Mouse (Mus musculus): ENCODE results near the gene Gm16253.

Gene Gm16253

DNA sequence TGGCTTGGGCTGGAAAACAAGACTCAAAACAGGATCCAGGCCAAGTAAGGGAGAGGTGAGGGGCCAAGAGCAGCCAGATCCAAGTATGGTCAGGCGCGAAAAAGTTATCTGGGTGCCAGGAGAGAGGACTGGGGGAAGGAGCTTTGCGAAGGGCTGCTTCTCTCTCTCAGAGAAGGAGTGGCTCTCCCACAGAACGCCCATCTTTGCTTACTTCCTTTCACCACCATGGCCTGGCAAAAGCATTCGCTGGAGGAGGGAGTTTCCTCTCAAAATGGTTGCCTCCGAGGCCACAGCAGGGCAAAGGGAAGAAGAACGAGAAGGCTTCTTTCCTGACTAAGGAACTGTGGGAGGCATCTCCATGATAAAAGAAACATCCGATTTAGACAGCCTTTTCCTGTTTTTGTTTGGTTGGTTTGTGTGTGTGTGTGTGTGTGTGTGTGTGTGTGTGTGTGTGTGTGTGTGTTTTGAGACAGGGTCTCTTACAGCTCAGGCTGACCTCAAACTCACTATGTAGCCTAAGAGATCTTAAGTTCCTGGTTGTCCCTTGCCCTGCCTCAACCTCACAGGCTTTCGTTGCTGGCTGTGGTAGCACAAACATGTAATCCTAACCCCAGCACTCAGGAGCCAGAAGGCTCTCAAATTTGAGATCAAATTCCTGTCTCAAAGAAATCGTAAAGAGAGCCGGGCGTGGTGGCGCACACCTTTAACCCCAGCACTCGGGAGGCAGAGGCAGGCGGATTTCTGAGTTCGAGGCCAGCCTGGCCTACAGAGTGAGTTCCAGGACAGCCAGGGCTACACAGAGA is 4.7 kb upstream of the Gm16253 start:
- no peak for DNase-seq (ENCODE audit: extremely low read depth, low read depth, low spot score)

DNA sequence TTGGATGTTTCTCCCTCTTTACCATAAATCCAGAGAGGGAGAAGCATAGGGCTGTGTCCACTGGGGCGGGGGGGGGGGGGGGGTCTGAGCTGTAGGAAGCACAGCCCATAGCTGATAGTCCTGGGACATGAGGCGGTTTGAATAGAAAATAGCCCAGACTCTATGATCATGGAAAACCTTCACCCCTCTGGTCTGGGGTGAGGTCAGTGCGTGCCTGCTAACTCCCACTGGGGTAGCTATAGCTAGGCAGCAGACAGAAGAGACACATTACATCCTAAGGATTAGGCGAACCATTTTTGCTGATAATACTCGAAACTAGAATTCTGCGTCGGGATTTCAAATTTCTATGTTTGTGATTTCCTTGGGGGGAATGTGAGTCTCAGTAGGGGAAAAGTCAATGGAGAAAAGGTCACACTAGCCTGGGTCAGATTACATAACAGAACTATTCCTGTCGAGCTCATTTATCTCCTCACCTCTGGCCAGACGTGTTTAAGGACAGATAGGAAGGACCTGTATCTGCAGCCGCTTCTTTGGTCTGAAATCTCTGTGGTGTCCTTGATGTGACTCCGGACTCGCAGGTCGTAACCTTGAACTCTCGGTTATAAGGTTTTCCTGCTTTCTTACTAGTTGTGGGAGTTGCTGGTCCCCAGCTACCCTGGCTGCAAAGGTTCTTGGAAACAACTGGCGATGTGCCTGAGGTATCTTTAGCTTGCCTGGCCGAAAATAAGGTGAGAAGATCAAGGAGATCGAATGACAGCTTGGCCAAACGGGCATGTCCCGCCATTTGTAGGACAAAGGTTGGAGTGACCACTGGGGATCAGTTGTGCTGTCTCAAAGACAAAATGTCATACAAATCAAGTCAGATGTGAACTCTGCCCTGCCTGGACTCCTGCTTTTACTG is 2.9 kb upstream of the Gm16253 start:
- DNase-seq (ENCODE audit: extremely low read depth, low read depth, low spot score), result no peak

DNA sequence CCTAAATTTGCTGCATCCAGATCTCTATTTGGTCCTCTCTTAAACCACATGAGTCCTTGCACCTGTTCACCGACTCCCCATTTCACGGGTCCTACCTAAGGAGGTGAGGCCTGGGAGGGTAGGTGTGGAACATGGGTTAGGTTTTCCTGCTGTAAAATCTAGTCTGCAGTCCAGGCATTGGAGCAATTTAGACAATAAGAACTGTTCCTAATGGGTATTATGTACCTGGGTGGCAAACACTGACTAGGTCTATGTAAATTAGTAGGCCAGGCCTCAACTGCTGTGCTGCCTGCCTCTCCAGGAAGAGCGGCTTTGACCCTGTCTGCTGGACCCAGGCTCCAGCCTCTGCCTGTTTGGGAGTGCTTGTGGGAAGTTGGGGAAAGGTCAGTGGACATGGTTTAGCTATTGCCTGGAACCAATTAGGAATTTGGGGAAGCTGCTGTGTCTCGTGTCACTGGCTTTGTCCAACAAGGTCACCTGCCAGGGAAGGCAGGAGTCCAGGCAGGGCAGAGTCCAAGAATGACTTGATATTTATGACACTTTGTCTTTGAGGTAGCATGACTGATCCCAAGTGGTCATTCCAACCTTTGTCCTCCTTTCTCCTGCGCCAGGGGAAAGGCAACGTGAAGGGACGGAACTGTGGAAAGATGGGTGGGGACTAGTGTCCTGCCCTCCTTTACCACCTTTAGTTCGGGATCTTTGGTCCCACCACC is 1.4 kb upstream of the Gm16253 start:
- DNase-seq (ENCODE audit: extremely low read depth, low read depth, low spot score), result no peak

DNA sequence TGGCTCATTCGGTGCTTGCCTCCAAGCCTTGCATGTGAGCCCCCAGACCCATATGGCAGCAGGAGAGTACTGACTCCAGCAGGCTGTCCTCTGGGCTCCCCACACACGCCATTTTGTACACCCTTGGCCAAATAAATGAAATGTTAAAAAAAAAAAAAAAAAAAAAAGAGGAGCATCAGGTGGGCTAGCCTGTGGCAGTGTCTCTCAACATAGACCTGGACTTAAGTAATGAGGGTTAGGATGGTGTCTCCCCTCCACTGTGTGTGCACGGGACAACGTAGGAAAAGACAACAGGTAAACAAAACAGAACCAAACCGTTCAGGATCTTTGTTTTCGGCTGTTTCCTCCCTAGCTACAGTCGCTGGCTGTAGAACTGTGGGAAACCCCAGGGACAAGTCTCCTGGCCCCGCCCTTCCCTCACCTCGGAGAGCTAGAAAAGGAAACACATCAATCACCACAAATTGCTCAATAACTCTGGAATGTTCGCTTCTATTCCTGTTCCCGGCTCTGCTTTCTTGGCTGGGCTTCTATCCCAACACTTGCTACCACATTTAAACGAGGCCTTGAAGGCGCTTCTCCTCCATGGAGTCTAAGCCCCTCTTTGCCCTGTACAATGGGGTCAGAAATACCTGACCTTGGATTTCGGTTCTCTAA is 652 bp upstream of the Gm16253 start:
- DNase-seq (ENCODE audit: extremely low read depth, low read depth, low spot score), result no peak

DNA sequence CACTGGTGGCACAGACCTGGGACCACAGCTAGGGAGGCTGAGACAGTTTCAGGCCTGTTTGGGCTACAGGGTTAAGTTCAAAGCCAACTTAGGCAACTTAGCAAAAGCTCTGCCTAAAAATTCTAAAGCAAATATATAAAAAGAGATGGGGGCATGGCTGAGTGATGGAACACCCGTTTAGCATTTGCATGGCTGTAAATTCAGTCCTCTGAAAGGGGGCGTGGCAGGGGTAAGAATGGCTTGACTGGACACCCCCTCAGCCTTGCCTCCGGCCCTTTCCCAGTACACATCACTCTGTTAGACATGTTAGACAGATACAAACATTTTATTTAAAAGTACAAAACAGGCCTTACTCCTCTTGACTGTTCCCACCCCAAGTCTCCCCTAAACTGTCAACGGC is 782 bp downstream of the Gm16253 start:
- DNase-seq (ENCODE audit: extremely low read depth, low read depth, low spot score), result no peak

DNA sequence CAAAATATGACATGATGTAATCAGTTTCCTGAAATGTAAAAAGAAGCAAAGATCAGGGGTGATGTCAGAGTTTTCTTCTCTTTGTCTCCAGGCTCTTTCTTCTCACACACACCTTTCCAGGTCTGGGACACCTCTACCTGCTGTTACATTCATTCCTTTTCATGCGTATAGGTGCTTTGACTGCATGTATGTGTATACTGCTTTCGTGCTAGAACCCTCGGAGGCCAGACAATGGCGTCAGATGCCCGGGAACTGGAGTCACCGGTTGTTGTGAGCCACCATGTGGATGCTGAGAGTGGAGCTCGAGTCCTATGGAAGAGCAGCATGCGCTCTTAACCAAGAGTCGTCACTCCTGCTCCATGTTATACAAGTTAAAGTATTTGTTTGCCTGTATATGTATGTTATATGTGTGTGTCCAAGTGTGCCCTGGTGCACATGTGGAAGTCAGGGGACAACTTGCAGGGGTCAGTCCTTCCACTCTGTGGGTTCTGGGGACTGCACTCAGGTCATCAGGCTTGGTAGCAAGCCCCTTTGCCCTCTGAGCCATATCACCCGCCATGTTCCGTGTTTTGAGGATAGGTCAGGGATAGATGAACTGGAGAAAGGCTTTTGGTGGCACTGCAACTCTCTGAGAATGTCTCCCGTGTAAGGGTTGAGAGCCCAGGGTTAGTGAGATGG is 1.9 kb downstream of the Gm16253 start:
- DNase-seq (ENCODE audit: extremely low read depth, low read depth, low spot score), result no peak

DNA sequence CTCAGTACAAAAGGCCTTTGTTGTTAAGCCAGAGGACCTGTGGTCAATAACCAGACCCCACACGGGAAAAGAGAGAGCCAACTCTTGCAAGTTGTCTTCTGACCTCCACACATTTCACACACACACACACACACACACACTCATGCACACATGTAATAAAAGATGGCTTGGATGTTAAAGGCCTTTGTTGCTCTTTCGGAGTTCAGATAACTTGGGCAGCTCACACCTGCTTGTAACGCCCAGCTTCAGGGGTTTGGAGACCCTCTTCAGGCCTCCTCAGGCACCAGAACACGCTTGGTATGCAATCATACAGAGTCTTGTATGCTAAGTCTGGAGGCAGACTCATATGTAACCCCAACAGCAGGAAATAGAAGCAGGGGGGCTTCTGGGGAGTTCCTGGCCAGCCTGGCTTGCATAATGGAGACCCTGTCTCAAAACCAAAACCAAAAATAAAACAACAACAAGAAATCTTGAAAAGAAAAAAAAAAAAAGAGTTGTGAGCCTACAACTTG is 2.5 kb downstream of the Gm16253 start:
- DNase-seq (ENCODE audit: extremely low read depth, low read depth, low spot score), result no peak

DNA sequence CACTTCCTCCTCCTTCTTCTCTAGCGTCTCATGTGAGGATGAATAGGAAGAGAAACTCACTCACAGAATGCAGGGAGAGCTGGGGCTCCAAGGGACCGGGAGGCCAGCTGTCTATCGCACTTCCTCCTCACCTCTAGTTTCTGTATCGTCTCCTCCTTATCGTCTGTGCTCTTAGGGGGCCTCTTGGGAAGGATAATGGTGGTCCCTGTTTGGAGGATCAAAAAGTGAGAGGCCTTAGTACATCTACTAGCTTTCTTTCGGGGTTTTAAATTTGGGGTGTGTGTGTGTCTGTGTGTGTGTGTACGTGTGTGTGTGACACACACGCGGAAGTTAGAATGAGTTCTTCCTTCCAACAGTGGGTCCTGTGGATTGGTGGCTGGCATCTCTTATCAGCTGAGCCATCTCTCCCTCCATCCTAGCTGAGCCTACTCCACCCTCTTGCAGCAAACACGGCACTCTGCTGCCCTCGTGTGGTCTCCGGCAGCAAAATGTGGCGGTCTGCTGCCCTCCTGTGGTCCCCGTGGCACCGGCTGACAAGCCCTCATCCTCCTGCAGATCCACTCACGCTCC is 3.2 kb downstream of the Gm16253 start:
- no peak for DNase-seq (ENCODE audit: extremely low read depth, low read depth, low spot score)

DNA sequence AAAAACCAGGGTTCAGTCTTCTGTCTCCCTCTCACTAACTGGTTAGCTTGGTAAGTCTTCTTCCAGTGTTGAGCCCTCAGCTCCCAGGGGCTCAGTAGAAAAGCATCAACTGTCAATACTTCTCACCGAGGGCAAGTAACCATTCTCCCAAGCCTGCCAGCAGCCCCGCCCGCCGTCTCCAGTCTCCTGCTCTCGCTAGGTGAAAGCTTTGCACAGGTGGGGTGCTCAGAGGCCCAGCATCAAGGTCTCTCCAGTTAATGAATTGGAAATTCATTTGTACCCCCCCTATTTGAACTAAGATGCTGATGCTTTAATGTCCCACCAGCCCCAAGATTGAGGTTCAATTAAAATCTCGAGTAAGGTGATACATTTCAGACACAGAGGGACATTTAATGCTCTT is 4.4 kb downstream of the Gm16253 start:
- DNase-seq (ENCODE audit: extremely low read depth, low read depth, low spot score), result no peak

DNA sequence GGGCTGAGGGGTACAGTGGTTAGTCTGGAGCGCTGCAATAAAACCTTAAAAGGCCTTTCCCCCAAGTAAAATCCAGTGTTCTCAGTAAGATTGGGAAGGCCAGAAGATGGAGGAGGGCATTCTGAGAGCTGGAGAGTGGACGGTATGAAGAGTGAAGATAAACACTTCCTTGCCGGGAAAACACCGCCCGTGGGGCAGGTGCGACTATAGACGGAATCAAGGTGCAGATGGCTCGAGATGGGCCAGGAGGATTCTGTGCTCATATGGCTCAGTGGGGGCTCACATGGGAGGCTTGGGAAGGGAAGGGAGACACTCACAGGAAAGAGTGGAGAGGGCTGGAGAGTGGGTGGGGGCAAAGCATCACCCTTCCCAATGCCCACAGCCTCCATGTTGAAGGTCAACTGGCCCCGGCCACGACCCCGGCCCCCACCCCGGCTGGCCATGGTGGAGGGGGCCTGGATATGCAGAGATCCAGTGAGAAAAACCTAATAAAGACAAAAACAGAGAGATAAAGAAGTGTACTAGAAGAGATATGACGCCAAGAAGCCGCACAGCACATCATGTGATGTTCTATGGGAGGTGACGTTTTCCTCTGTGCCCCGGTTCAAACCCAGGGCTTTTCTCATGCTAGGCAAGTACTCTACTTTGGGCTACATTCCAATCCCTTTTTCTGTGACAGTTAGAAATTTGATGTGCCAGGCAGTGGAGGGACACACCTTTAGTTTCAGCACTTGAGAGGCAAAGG is 5.2 kb downstream of the Gm16253 start:
- DNase-seq (ENCODE audit: extremely low read depth, low read depth, low spot score), result no peak

DNA sequence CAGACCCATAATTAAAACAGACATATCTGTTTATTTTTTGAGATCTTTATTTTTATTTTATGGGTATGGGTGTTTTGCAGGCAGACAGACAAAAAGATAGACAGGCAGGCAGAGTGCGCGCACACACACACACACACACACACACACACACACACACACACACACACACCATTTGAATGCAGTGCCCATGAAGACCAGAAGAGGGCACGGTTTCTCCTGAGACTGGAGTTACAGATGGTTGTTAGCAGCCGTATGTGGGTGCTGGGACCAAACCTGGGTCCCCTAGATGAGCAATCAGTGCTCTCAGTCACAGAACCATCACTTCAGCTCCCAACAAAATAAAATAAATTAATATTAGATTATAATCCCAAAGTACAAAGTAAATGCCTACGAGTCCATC is 6.6 kb downstream of the Gm16253 start:
- no peak for DNase-seq (ENCODE audit: extremely low read depth, low read depth, low spot score)

DNA sequence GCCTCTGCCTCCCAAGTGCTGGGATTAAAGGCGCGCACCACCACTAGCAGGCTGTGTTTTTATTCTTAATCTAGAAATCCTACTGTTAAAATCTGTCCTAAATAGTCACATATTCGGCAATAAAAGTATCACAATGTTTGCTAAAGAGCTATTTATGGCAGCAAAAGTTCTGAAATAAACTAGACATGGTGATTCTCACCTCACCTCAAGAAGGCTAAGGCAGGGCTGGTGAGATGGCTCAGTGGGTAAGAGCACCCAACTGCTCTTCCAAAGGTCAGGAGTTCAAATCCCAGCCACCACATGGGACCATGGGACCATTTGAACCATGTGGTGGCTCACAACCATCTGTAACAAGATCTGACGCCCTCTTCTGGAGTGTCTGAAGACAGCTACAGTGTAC is 13.9 kb downstream of the Gm16253 start:
- no peak for DNase-seq (ENCODE audit: extremely low read depth, low read depth, low spot score)

DNA sequence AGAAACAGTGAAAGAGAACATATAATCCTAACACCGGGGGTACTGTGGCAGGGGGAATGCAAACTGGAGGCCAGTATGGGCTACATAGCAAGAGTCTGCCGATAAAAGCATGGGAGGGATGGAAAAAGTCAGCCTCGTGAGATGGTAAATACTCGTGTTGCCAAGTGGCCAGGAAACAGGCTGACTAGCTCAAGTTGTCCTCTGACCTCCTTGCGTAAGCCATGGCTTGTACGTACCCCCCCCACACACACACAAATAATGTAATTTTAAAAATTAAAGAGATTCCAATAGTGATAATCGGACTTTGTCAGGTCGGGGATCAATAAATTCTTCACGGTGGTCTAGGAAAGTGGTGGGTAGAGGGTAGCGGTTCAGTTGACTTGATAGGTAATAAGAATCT is 16.6 kb downstream of the Gm16253 start:
- DNase-seq (ENCODE audit: extremely low read depth, low read depth, low spot score), result no peak

DNA sequence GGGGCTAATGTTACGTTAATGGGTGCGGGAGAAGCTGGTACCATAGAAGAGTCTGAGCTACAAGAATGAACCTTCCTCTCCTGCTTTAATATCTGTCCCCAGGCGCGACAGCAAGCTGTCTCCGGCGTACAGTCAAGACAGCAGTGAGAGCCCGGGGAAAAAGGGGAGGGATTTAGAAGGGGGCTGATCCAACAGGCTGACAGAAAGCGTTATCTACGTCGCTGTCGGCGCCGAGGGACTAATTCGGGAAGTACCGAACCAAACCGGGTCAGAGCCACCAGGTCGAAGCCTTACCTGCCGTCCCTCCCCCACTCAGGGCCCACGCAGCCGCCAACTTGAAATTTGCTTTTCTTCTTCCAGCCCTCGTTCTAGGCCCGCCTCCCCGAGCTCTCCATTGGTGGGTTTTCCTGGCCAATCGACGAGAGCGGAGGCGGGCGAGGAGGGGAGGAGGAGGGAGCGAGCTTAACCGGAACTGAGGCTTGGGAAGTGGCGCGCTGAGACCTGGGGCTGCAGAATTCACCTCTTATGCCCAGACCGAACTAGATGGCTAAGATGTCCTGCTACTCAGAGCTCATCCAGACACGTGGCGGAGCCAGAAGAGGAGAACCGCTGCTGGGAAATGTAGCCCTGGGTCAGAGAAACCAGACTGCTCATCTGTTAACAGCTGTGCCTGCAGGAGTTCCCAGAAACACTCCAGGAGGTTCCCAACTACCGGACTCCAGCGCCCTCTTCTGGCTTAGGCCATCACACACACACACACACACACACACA is 17.2 kb downstream of the Gm16253 start, which contains the start of gene Polr3gl:
Gene Polr3gl, minus strand, starts transcription at position 392 of the 771 bp plus-strand sequence.
- DNase-seq (ENCODE audit: extremely low read depth, low read depth, low spot score), result no peak

DNA sequence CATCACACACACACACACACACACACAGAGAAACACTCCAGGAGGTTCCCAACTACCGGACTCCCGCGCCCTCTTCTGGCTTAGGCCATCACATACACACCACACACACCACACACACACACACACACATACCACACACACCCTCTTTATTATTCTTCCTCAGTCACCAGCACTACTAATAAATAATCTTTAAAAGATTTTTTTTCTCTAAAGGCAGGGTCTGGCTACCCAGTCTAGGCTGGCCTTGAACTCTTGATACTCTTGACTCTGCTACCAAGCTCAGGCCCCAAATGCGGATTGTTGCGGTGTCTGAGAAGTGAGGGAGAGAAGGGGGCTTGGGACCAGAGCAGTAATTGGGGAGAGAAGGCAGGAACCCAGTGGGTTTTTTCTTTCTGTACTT is 18.1 kb downstream of the Gm16253 start:
- no peak for DNase-seq (ENCODE audit: extremely low read depth, low read depth, low spot score)

DNA sequence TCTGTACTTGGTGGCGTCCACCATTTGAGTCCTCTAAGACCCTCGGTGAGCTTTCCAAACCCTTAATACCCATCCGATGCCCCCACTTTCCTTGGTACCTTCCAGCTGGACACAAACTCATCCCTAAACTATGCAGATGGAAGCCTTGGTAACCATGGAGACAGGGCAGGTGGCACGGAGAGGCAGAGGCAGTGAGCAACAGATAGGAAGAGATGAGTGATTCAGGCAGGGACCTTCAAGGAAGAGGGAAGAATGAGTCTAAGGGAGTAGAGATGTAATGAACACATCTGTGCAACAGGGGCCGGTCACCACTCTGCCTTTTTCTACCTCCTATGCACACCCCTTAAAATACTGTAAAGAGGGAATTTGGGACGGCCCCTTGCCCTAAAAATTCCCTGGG is 18.9 kb downstream of the Gm16253 start:
- no peak for DNase-seq (ENCODE audit: extremely low read depth, low read depth, low spot score)

DNA sequence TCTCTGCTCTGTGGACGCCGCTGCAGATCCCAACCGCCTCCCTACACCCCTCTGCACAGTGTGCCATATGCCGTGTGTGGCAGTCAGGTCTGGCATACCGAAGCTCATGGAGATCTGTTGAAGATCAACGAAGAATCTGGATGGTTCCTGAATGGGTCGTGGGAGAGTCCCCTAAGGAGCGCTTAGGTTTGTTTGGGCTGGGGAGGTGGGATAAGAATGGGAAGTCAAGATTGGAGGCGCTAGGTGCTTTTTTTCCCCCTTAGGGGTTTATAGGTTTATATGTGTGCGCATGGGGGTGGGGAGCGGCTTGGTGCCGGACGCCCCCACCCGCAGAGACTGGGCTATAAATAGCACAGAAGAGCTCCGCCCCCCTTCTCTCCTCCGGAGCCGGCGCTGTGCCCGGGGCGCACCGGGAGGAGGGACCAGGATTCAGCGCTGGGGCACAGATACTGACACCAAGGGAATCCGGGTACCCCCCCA is 19.5 kb downstream of the Gm16253 start, which contains the start of gene Ankrd34a:
Gene Ankrd34a, plus strand, starts transcription at position 409 of the 480 bp plus-strand sequence.
- no peak for DNase-seq (ENCODE audit: extremely low read depth, low read depth, low spot score)

DNA sequence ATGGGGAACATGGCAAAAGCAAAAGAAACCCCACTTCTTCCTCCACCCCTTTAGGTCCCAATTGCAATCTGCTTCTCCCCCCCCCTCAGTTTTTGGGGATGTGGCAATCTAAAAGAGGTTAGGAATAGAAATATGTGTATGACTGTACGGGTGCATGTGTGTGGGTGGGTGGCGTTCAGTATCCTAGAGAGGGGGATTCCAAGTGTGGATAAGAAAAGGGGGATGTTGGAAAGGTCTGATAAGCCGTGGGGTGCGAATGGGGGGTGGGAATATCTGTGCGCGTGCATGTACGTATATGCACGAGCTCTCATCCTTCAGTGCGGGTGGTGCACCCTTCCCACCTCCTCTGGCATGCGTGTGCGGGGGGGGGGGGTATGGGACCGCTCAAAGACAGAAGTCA is 20.1 kb downstream of the Gm16253 start:
- DNase-seq (ENCODE audit: extremely low read depth, low read depth, low spot score), result no peak

Data from fat pad, adult 2 months (tissue).